Mouse (Mus musculus): ENCODE results near the gene Lxn. TPM values are rescaled to one million over a fixed set of nuclear protein-coding genes. Genes with fewer than 3 reads are reported as not detected.

Gene Lxn
- total RNA-seq, 1 experiment from 2014 or later = 2.6 TPM

- no peak for ATAC-seq (ENCODE audit: extremely low read depth, insufficient number of reproducible peaks, low FRiP score, poor library complexity, severe bottlenecking)
Measured at GRCm38 (mm10) chr3:67463001-67463400, 725 bp downstream of the Lxn start.

GRCm38 (mm10) chr3:67462578-67462977, 1.1 kb downstream of the Lxn start:
- ATAC-seq (ENCODE audit: extremely low read depth, insufficient number of reproducible peaks, low FRiP score, poor library complexity, severe bottlenecking) = no peak

GRCm38 (mm10) chr3:67462015-67462414, 1.7 kb downstream of the Lxn start:
- no peak for ATAC-seq (ENCODE audit: extremely low read depth, insufficient number of reproducible peaks, low FRiP score, poor library complexity, severe bottlenecking)

GRCm38 (mm10) chr3:67459881-67460280, 3.8 kb downstream of the Lxn start:
- no peak for ATAC-seq (ENCODE audit: extremely low read depth, insufficient number of reproducible peaks, low FRiP score, poor library complexity, severe bottlenecking)

GRCm38 (mm10) chr3:67450601-67451210, 13.0 kb downstream of the Lxn start:
- ATAC-seq (ENCODE audit: extremely low read depth, insufficient number of reproducible peaks, low FRiP score, poor library complexity, severe bottlenecking) = no peak

GRCm38 (mm10) chr3:67449660-67450059, 14.1 kb downstream of the Lxn start:
- ATAC-seq (ENCODE audit: extremely low read depth, insufficient number of reproducible peaks, low FRiP score, poor library complexity, severe bottlenecking) = no peak

- no peak for ATAC-seq (ENCODE audit: extremely low read depth, insufficient number of reproducible peaks, low FRiP score, poor library complexity, severe bottlenecking)
Measured at GRCm38 (mm10) chr3:67447143-67447542, 16.6 kb downstream of the Lxn start.

GRCm38 (mm10) chr3:67434011-67434410, 29.7 kb downstream of the Lxn start:
- ATAC-seq (ENCODE audit: extremely low read depth, insufficient number of reproducible peaks, low FRiP score, poor library complexity, severe bottlenecking) = no peak

- peak; percentile 96 for ATAC-seq (ENCODE audit: extremely low read depth, insufficient number of reproducible peaks, low FRiP score, poor library complexity, severe bottlenecking)
Measured at GRCm38 (mm10) chr3:67429999-67430380, 33.7 kb downstream of the Lxn start, which contains the start of gene Gfm1. Gfm1 (plus strand) TSS chr3:67430096.

- ATAC-seq (ENCODE audit: extremely low read depth, insufficient number of reproducible peaks, low FRiP score, poor library complexity, severe bottlenecking) = no peak
Measured at GRCm38 (mm10) chr3:67429338-67429998, 34.3 kb downstream of the Lxn start.

Other genes with a start within 250 kb of the Lxn start
- not detected in 2 replicates for gene Mlf1, start 89.8 kb downstream of the Lxn start, total RNA-seq (2017)
- gene Gm17402, start 88.8 kb downstream of the Lxn start, total RNA-seq (2017) = not detected in 2 replicates
- gene Gfm1, start 33.8 kb downstream of the Lxn start, total RNA-seq (2017) = 27.0 and 32.1 TPM in 2 replicates
- not detected in 2 replicates for gene Rarres1, start 51.6 kb upstream of the Lxn start, total RNA-seq (2017)
- 97.4 and 130 TPM in 2 replicates for gene Mfsd1, start 118.8 kb upstream of the Lxn start, total RNA-seq (2017)

Data from neutrophil, adult 5-6 weeks (primary cell).